Mouse (Mus musculus) bone marrow, adult 2 months (tissue): ENCODE results near the gene Flnb. TPM values are rescaled to one million over a fixed set of nuclear protein-coding genes. Genes with fewer than 3 reads are reported as not detected.

Experiments
- H3K27ac ChIP-seq: fragments of 200-500 bp; 2 replicates; pipeline ENCODE4 v1.5.1; 2012; ENCODE audit warnings: low read depth, mild to moderate bottlenecking, control low read depth, inconsistent platforms, low read length; ENCODE audit not compliant: control insufficient read depth, poor library complexity, insufficient read depth
- H3K4me1 ChIP-seq: fragments of 200-500 bp; 2 replicates; pipeline ENCODE4 v1.6.1; 2011; ENCODE audit warnings: low read length; ENCODE audit not compliant: control insufficient read depth, insufficient read depth
- H3K4me3 ChIP-seq: fragments of 200-500 bp; replicated peaks from 2 replicates; pipeline ENCODE3; 2011; ENCODE audit warnings: mild to moderate bottlenecking, low read depth, low read length, control low read depth; ENCODE audit not compliant: control insufficient read depth
- CTCF ChIP-seq: fragments of 200-500 bp; IDR thresholded peaks from 2 replicates; pipeline ENCODE4 v1.5.1; 2011; ENCODE audit warnings: low read length, control low read depth; ENCODE audit not compliant: control insufficient read depth, insufficient read depth
- POLR2A ChIP-seq: fragments of 200-500 bp; IDR thresholded peaks from 2 replicates; pipeline ENCODE4 v1.6.1; 2011; ENCODE audit warnings: low read depth, mild to moderate bottlenecking, control low read depth, low read length, borderline replicate concordance; ENCODE audit not compliant: control insufficient read depth
- WGBS: fragments of 180-500 bp; shearing (Covaris S2); methylation state at CpG from one replicate; pipeline ENCODE4 v1.1.7; 2018; 5-methylcytosine and 5-hydroxymethylcytosine counted together
- polyA plus RNA-seq: library from polyadenylated mRNA; stranded (reverse); fragments of >200 nt; gene quantifications from 2 replicates; pipeline ENCODE4 v1.2.4, GENCODE M21; 2011; ENCODE audit warnings: low replicate concordance; ENCODE audit not compliant: missing spikeins, insufficient read depth, insufficient read length

Flnb gene
- polyA plus RNA-seq, 1 experiment, result 5.4 TPM

- H3K4me1 ChIP-seq, result no peaks in the 10 kb centered on the region; the same call in 1 of the 2 replicates
- TF ChIP-seq POLR2A, result no peak
- TF ChIP-seq CTCF, result no peak
- no peak overlapping the region for H3K27ac ChIP-seq
- no peak overlapping the region for H3K4me3 ChIP-seq
- WGBS, result 64% methylated on average over 2 of the region's 2 CpGs
Measured at GRCm38 (mm10) chr14:7862226-7862625, 44.5 kb downstream of the Flnb start.

- Histone ChIP-seq H3K4me3 (no peak overlapping the region), H3K4me1 (no peaks in the 10 kb centered on the region; the same call in 1 of the 2 replicates), H3K27ac (no peak overlapping the region)
- WGBS, result 82% methylated on average over 5 of the region's 5 CpGs
- TF ChIP-seq CTCF, result no peak
- TF ChIP-seq POLR2A, result no peak
Measured at GRCm38 (mm10) chr14:7863199-7863598, 45.4 kb downstream of the Flnb start.

- no peaks in the 10 kb centered on the region; the same call in 1 of the 2 replicates for H3K4me1 ChIP-seq
- 81% methylated on average over 9 of the region's 9 CpGs for WGBS
- TF ChIP-seq POLR2A, result no peak
- TF ChIP-seq CTCF, result no peak
Measured at GRCm38 (mm10) chr14:7863871-7864505, 46.2 kb downstream of the Flnb start.

GRCm38 (mm10) chr14:7864506-7864899 lies 46.7 kb downstream of the Flnb start:
- TF ChIP-seq POLR2A, result no peak
- TF ChIP-seq CTCF, result no peak
- Histone ChIP-seq H3K4me3 (no peak overlapping the region), H3K27ac (no peak overlapping the region), H3K4me1 (no peaks in the 10 kb centered on the region; the same call in 1 of the 2 replicates)
- 76% methylated on average over 9 of the region's 9 CpGs for WGBS

More at GRCm38 (mm10) chr14:7863871-7864505, 46.2 kb downstream of the Flnb start:
- no peak overlapping the region for H3K4me3 ChIP-seq
- no peak overlapping the region for H3K27ac ChIP-seq

- TF ChIP-seq CTCF (no peak), POLR2A (no peak)
- H3K27ac ChIP-seq, result no peak overlapping the region
- no peak overlapping the region for H3K4me3 ChIP-seq
- WGBS, result 80% methylated on average over 7 of the region's 7 CpGs
- H3K4me1 ChIP-seq, result no peaks in the 10 kb centered on the region; the same call in 1 of the 2 replicates
Measured at GRCm38 (mm10) chr14:7867224-7867623, 49.5 kb downstream of the Flnb start.

- TF ChIP-seq CTCF (no peak), POLR2A (no peak)
- H3K4me1 ChIP-seq, result no peaks in the 10 kb centered on the region; the same call in 1 of the 2 replicates
- no peak overlapping the region for H3K27ac ChIP-seq
- H3K4me3 ChIP-seq, result no peak overlapping the region
- WGBS, result 80% methylated on average over 3 of the region's 3 CpGs
Measured at GRCm38 (mm10) chr14:7867841-7868240, 50.1 kb downstream of the Flnb start.

- WGBS, result 91% methylated on average over 6 of the region's 6 CpGs
- H3K27ac ChIP-seq, result no peak overlapping the region
- TF ChIP-seq CTCF (no peak), POLR2A (no peak)
Measured at GRCm38 (mm10) chr14:7869796-7870195, 52.0 kb downstream of the Flnb start.

GRCm38 (mm10) chr14:7873552-7873951 lies 55.8 kb downstream of the Flnb start:
- H3K4me3 ChIP-seq, result no peak overlapping the region
- TF ChIP-seq POLR2A, result no peak
- H3K4me1 ChIP-seq, result no peaks in the 10 kb centered on the region; the same call in 1 of the 2 replicates
- WGBS, result 63% methylated on average over 2 of the region's 2 CpGs
- H3K27ac ChIP-seq, result no peak overlapping the region

More at GRCm38 (mm10) chr14:7869796-7870195, 52.0 kb downstream of the Flnb start:
- Histone ChIP-seq H3K4me3 (no peak overlapping the region), H3K4me1 (no peaks in the 10 kb centered on the region)
